Mouse (Mus musculus): ENCODE results near the gene Pgrmc2. TPM values are rescaled to one million over a fixed set of nuclear protein-coding genes. Genes with fewer than 3 reads are reported as not detected.

The Pgrmc2 gene
- polyA plus RNA-seq (2015; fragmentation: Nextera tagmentation; extraction: Ambion mirVana) = 17.1 and 18.6 TPM in 2 replicates

DNA sequence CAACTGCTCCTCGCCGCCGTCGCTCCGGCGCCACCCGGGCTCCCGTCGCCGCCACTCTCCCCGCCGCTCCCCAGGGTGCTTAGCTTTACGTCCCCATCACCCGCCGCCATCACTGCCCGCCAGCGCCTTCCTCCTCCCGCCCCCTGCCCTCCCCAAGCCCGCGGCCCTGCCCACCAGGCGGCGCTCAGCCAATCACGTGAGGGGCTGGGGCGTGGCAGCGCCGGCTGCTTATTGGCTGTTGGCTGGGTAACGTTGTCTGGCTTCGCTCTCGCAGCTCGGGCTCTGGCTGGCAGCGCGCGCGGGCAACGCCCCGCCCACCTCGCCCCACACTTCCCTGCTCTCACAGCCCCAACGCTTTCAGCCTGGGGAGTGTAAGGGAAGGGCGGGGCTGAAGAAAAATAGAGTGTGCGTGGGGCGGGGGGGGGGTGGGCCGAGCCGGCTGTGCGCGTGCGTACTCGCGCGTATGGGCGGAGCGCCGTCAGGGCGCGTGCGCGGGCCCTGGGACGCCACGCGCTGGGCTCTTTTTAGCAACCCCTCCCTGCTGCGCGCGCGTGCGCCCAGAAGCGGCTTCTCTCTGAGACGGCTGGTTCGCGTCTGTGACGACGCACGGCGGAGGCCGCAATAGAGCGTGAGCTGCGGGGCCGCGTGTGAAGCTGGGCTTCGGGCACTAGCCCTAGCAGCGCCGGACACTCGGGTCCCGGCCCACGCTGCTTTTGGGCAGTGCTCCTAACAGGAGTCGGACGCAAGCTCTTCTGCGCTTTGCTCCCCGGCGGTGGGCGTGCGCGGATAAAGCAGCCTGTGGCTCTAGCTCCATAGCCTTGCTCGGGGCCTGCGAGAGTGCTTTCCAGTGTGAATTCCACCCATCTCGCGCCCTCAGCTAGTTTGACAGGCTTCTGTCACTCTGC is at the start of gene Pgrmc2:
TSS of gene Pgrmc2 (minus strand) at position 162 of the 905 bp plus-strand sequence.
- Histone ChIP-seq H3K4me3 (ENCODE audit: low read depth, low read length) (peak within 1 kb of the TSS; percentile 91), H3K9me3 (ENCODE audit: low read length) (no peaks in the 10 kb centered on the region), H3K36me3 (replicated peaks; ENCODE audit: insufficient read depth, low read length) (no peaks in the 10 kb centered on the region), H3K27me3 (ENCODE audit: insufficient read depth, low read length) (no peaks in the 10 kb centered on the region), H3K9ac (replicated peaks) (peak within 1 kb of the TSS; percentile 81), H3K4me2 (ENCODE audit: low read depth, low read length) (peak within 1 kb of the TSS; percentile 93), H3K27ac (ENCODE audit: low read depth) (peak within 1 kb of the TSS; percentile 90), H3K4me1 (ENCODE audit: insufficient read depth) (peaks cover 20% of the 10 kb centered on the region)
- TF ChIP-seq CTCF (IDR thresholded peaks at IDR 0.05; ENCODE audit: low read depth) = peak; percentile 62
- no peak for TF ChIP-seq EP300 (IDR thresholded peaks at IDR 0.05; ENCODE audit: low read depth)
- under 1% methylated on average over 55 of the region's 95 CpGs for WGBS (ENCODE audit: insufficient replicate concordance)
- DNase-seq = peak; percentile 99
- ATAC-seq = peak; percentile 95

- Histone ChIP-seq H3K4me3 (ENCODE audit: low read depth, low read length) (no peak overlapping the region), H3K9me3 (ENCODE audit: low read length) (no peaks in the 10 kb centered on the region), H3K27ac (ENCODE audit: low read depth) (no peak overlapping the region), H3K27me3 (ENCODE audit: insufficient read depth, low read length) (no peaks in the 10 kb centered on the region), H3K9ac (replicated peaks) (no peak overlapping the region), H3K36me3 (replicated peaks; ENCODE audit: insufficient read depth, low read length) (no peaks in the 10 kb centered on the region), H3K4me1 (ENCODE audit: insufficient read depth) (peaks cover 5% of the 10 kb centered on the region; the same call in 1 of the 2 replicates), H3K4me2 (ENCODE audit: low read depth, low read length) (no peak overlapping the region)
- TF ChIP-seq EP300 (IDR thresholded peaks at IDR 0.05; ENCODE audit: low read depth) (no peak), CTCF (IDR thresholded peaks at IDR 0.05; ENCODE audit: low read depth) (no peak)
- ATAC-seq (no peak), DNase-seq (no peak)
- WGBS (ENCODE audit: insufficient replicate concordance) = 33% methylated on average over 12 of the region's 12 CpGs
Measured at GRCm38 (mm10) chr3:41124000-41124294, 41.1 kb upstream of the Pgrmc2 start.

DNA sequence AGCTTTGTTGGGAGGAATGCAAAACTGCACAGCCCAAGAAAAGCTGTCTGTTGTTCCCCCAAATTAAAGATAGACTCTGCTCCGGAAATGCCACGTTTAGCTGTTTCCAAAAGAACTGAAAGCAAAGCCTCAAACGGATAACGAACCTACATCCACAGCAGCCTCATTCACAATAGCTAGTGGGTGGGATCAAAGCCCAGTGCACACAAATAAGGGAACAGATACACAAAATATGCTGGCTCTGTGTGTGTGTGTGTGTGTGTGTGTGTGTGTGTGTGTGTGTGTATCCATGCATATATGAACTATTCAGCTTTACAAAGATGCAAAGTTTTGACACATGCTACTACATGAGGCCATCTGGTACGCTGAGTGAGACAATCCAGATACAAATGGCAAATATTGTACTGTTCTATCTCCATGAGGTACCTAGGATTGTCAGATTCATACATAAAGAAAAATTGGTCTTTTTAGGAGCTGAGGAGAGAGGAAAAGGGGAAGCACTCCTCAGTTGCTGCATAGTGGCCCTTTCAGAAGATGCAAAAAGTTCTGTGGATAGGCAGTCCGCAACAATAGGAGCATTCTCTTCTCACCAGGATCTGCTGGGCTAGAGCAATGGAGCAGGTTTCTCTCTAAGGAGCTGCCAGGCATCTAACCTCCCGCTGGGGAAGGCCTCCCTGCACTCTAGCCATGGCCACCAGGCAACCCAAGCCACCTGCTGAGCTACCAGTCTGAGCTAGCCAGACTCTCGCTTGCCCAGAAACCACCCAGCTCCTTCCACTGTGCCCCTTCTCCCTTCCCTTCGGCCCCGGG is 40.5 kb upstream of the Pgrmc2 start:
- Histone ChIP-seq H3K36me3 (replicated peaks; ENCODE audit: insufficient read depth, low read length) (no peaks in the 10 kb centered on the region), H3K4me1 (ENCODE audit: insufficient read depth) (peaks cover 5% of the 10 kb centered on the region; the same call in 1 of the 2 replicates), H3K9me3 (ENCODE audit: low read length) (no peaks in the 10 kb centered on the region), H3K4me2 (ENCODE audit: low read depth, low read length) (no peak overlapping the region), H3K4me3 (ENCODE audit: low read depth, low read length) (no peak overlapping the region), H3K9ac (replicated peaks) (no peak overlapping the region), H3K27ac (ENCODE audit: low read depth) (no peak overlapping the region), H3K27me3 (ENCODE audit: insufficient read depth, low read length) (no peaks in the 10 kb centered on the region)
- TF ChIP-seq EP300 (IDR thresholded peaks at IDR 0.05; ENCODE audit: low read depth) (no peak), CTCF (IDR thresholded peaks at IDR 0.05; ENCODE audit: low read depth) (no peak)
- 42% methylated on average over 10 of the region's 10 CpGs for WGBS (ENCODE audit: insufficient replicate concordance)
- ATAC-seq = no peak
- DNase-seq = no peak

- no peak for TF ChIP-seq EP300 (IDR thresholded peaks at IDR 0.05; ENCODE audit: low read depth)
- no peak for TF ChIP-seq CTCF (IDR thresholded peaks at IDR 0.05; ENCODE audit: low read depth)
- Histone ChIP-seq H3K4me2 (ENCODE audit: low read depth, low read length) (no peak overlapping the region), H3K27me3 (ENCODE audit: insufficient read depth, low read length) (no peaks in the 10 kb centered on the region), H3K4me3 (ENCODE audit: low read depth, low read length) (no peak overlapping the region), H3K4me1 (ENCODE audit: insufficient read depth) (no peaks in the 10 kb centered on the region), H3K9me3 (ENCODE audit: low read length) (no peaks in the 10 kb centered on the region), H3K36me3 (replicated peaks; ENCODE audit: insufficient read depth, low read length) (no peaks in the 10 kb centered on the region), H3K9ac (replicated peaks) (no peak overlapping the region), H3K27ac (ENCODE audit: low read depth) (no peak overlapping the region)
- no peak for ATAC-seq
- DNase-seq = no peak
- WGBS (ENCODE audit: insufficient replicate concordance) = 49% methylated on average over 5 of the region's 5 CpGs
Measured at GRCm38 (mm10) chr3:41118173-41118572, 35.3 kb upstream of the Pgrmc2 start.

- Histone ChIP-seq H3K4me1 (ENCODE audit: insufficient read depth) (no peaks in the 10 kb centered on the region), H3K9ac (replicated peaks) (no peak overlapping the region), H3K27ac (ENCODE audit: low read depth) (no peak overlapping the region), H3K36me3 (replicated peaks; ENCODE audit: insufficient read depth, low read length) (no peaks in the 10 kb centered on the region), H3K4me3 (ENCODE audit: low read depth, low read length) (no peak overlapping the region), H3K4me2 (ENCODE audit: low read depth, low read length) (no peak overlapping the region), H3K27me3 (ENCODE audit: insufficient read depth, low read length) (no peaks in the 10 kb centered on the region), H3K9me3 (ENCODE audit: low read length) (no peaks in the 10 kb centered on the region)
- DNase-seq = no peak
- ATAC-seq = no peak
- TF ChIP-seq CTCF (IDR thresholded peaks at IDR 0.05; ENCODE audit: low read depth) = no peak
- TF ChIP-seq EP300 (IDR thresholded peaks at IDR 0.05; ENCODE audit: low read depth) = peak; percentile 59; the same call in 1 of the 2 replicates
Measured at GRCm38 (mm10) chr3:41117447-41117846, 34.6 kb upstream of the Pgrmc2 start.

- WGBS (ENCODE audit: insufficient replicate concordance) = 82% methylated on average over 5 of the region's 5 CpGs
- TF ChIP-seq CTCF (IDR thresholded peaks at IDR 0.05; ENCODE audit: low read depth) = no peak
- TF ChIP-seq EP300 (IDR thresholded peaks at IDR 0.05; ENCODE audit: low read depth) = no peak
- H3K4me3 ChIP-seq (ENCODE audit: low read depth, low read length) = no peak overlapping the region
- no peaks in the 10 kb centered on the region for H3K9me3 ChIP-seq (ENCODE audit: low read length)
- H3K27me3 ChIP-seq (ENCODE audit: insufficient read depth, low read length) = no peaks in the 10 kb centered on the region
- DNase-seq = no peak
- no peaks in the 10 kb centered on the region for H3K36me3 ChIP-seq (replicated peaks; ENCODE audit: insufficient read depth, low read length)
- no peaks in the 10 kb centered on the region for H3K4me1 ChIP-seq (ENCODE audit: insufficient read depth)
- no peak overlapping the region for H3K9ac ChIP-seq (replicated peaks)
- no peak overlapping the region for H3K27ac ChIP-seq (ENCODE audit: low read depth)
- ATAC-seq = no peak
- H3K4me2 ChIP-seq (ENCODE audit: low read depth, low read length) = no peak overlapping the region
Measured at GRCm38 (mm10) chr3:41113186-41113585, 30.3 kb upstream of the Pgrmc2 start.

Measured in liver, postnatal 0 days (tissue).